Mouse (Mus musculus): ENCODE results near the gene Lmo3. TPM values are rescaled to one million over a fixed set of nuclear protein-coding genes. Genes with fewer than 3 reads are reported as not detected.

Gene Lmo3
- total and polyA plus RNA-seq, 3 experiments, result not detected

DNA sequence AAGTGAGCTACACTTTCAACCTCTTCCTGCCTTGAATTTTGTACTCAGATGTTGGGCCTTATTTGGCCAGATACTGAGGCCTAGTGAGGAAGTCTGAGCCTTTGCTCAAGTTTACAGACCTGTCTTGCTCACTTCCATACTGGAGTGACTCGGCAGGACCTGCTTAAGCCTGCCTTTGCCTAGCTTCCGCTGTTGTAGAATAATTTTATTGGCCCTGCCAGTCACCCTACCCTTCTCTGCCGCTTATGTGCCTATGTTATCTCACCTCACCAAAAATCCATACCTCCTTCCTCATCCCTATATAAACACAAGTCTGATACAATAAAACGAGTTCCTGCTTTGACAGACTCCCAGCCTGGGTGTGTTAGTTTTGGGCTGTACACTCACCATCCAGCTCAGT, 235.2 kb downstream of the Lmo3 start:
- no peak overlapping the region for H3K9ac ChIP-seq (ENCODE audit: insufficient read depth, low read depth)
- H3K79me2 ChIP-seq (replicated peaks; ENCODE audit: control insufficient read depth, extremely low read depth, insufficient read depth, poor library complexity, severe bottlenecking), result no peaks in the 10 kb centered on the region
- no peak overlapping the region for H3K27ac ChIP-seq (ENCODE audit: insufficient read depth, low read depth)
- H3K9me3 ChIP-seq (replicated peaks; ENCODE audit: low read length), result peaks cover 44% of the 10 kb centered on the region
- H3K4me2 ChIP-seq (ENCODE audit: insufficient read depth, low read depth, poor library complexity, severe bottlenecking), result no peak overlapping the region
- no peaks in the 10 kb centered on the region for H3K27me3 ChIP-seq (replicated peaks)
- dilution Hi-C loops (cut with MboI; ENCODE audit: extremely low pct_ligation_motif_present, extremely low pct_unique_long_range_greater_than_20kb, low sequenced_read_pairs), result no loop called here
- TF ChIP-seq MAFK (IDR thresholded peaks at IDR 0.05; ENCODE audit: insufficient replicate concordance, low read length), result no peak
- no peak for TF ChIP-seq MYC (IDR thresholded peaks at IDR 0.05; ENCODE audit: low read depth, low read length)
- TF ChIP-seq JUND (conservative IDR thresholded peaks at IDR 0.05; ENCODE audit: low read depth, low read length), result no peak
- TF ChIP-seq BHLHE40 (IDR thresholded peaks at IDR 0.05; ENCODE audit: low read depth, low read length), result no peak
- TF ChIP-seq PAX5 (IDR thresholded peaks at IDR 0.05; ENCODE audit: low read length), result no peak
- no peak for TF ChIP-seq UBTF (IDR thresholded peaks at IDR 0.05; ENCODE audit: low read depth, low read length)
- no peak for TF ChIP-seq CTCF (conservative IDR thresholded peaks at IDR 0.05 in 1 of 2, IDR thresholded peaks at IDR 0.05 in 1 of 2; ENCODE audit: low read depth in 2 of 2, low read length in 2 of 2)
- TF ChIP-seq ETS1 (conservative IDR thresholded peaks at IDR 0.05; ENCODE audit: low read depth, low read length), result no peak
- no peak for TF ChIP-seq RCOR1 (conservative IDR thresholded peaks at IDR 0.05; ENCODE audit: low read depth, low read length)
- no peak for TF ChIP-seq JUN (IDR thresholded peaks at IDR 0.05; ENCODE audit: insufficient read depth, low read depth, low read length)
- no peak for TF ChIP-seq POLR2AphosphoS2 (IDR thresholded peaks at IDR 0.05; ENCODE audit: low read depth, low read length)
- no peak for TF ChIP-seq USF2 (conservative IDR thresholded peaks at IDR 0.05; ENCODE audit: low read depth, low read length)
- no peak for DNase-seq (ENCODE audit: extremely low read depth)
- in situ Hi-C loops (cut with MboI; ENCODE audit: low pct_ligation_motif_present, low pct_unique_long_range_greater_than_20kb, low sequenced_read_pairs), result no loop called here
- H3K36me3 ChIP-seq (replicated peaks in 1 of 2; ENCODE audit: control insufficient read depth in 1 of 2, insufficient read depth in 1 of 2, low read length in 1 of 2), result no peaks in the 10 kb centered on the region
- no peak overlapping the region for H3K4me3 ChIP-seq (replicated peaks in 1 of 3; ENCODE audit: low read depth in 2 of 3, low read length in 2 of 3, poor library complexity in 1 of 3)
- H3K4me1 ChIP-seq (ENCODE audit: control insufficient read depth in 1 of 2, insufficient read depth in 2 of 2), result no peaks in the 10 kb centered on the region

DNA sequence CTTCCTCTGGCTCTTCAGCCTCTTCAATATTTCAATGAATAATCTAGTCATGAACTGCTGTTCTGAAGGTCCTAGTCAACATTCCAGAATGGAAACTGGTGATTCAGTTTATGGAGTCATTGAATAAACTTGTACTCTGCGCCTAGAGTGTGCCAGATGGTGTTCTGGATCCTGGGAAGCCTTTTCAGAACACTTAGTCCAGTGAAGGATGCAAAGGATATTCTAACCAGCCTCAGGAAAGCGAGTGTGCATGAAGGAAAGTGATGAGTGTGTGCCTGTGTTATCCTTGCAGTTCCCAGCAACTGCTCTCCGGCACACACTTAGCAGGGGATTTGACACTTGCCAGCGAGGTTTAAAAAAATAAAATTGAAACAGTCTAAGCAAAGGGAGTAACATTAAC, 245.9 kb downstream of the Lmo3 start:
- Histone ChIP-seq H3K9me3 (replicated peaks; ENCODE audit: low read length) (peaks cover 34% of the 10 kb centered on the region), H3K4me3 (replicated peaks in 1 of 3; ENCODE audit: low read depth in 2 of 3, low read length in 2 of 3, poor library complexity in 1 of 3) (no peak overlapping the region), H3K27me3 (replicated peaks) (no peaks in the 10 kb centered on the region), H3K27ac (ENCODE audit: insufficient read depth, low read depth) (no peak overlapping the region), H3K4me2 (ENCODE audit: insufficient read depth, low read depth, poor library complexity, severe bottlenecking) (no peak overlapping the region), H3K79me2 (replicated peaks; ENCODE audit: control insufficient read depth, extremely low read depth, insufficient read depth, poor library complexity, severe bottlenecking) (no peaks in the 10 kb centered on the region), H3K9ac (ENCODE audit: insufficient read depth, low read depth) (no peak overlapping the region), H3K4me1 (ENCODE audit: control insufficient read depth in 1 of 2, insufficient read depth in 2 of 2) (no peaks in the 10 kb centered on the region), H3K36me3 (replicated peaks in 1 of 2; ENCODE audit: control insufficient read depth in 1 of 2, insufficient read depth in 1 of 2, low read length in 1 of 2) (no peaks in the 10 kb centered on the region)
- dilution Hi-C loops (cut with MboI; ENCODE audit: extremely low pct_ligation_motif_present, extremely low pct_unique_long_range_greater_than_20kb, low sequenced_read_pairs), result no loop called here
- TF ChIP-seq MYC (IDR thresholded peaks at IDR 0.05; ENCODE audit: low read depth, low read length) (no peak), TCF12 (IDR thresholded peaks at IDR 0.05; ENCODE audit: low read depth, low read length) (no peak), ZKSCAN1 (IDR thresholded peaks at IDR 0.05; ENCODE audit: borderline replicate concordance, low read depth, low read length) (no peak), RAD21 (IDR thresholded peaks at IDR 0.05; ENCODE audit: low read depth, low read length) (no peak)
- in situ Hi-C loops (cut with MboI; ENCODE audit: low pct_ligation_motif_present, low pct_unique_long_range_greater_than_20kb, low sequenced_read_pairs), result no loop called here
- DNase-seq (ENCODE audit: extremely low read depth), result no peak

DNA sequence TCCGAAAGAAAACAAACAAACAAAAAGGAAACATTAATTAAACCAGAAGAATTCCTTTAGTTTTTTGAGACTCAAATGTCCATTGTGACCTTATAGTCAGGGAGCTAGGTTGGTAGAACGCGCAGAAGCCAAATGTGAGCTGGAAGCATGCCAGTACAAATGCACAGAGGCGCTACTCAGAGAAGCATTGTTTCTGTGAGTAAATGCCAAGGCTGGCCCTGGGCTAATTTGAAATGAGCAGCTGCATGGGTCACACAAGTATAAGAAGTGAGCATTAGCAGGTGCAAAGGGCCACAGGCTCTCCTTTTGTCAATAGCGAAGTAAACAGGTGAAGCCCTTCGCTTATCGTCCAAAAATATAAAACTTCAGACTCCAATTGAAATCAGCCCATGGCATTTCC, 247.8 kb downstream of the Lmo3 start:
- Histone ChIP-seq H3K9ac (ENCODE audit: insufficient read depth, low read depth) (no peak overlapping the region), H3K4me1 (ENCODE audit: control insufficient read depth in 1 of 2, insufficient read depth in 2 of 2) (no peaks in the 10 kb centered on the region), H3K27ac (ENCODE audit: insufficient read depth, low read depth) (no peak overlapping the region), H3K4me3 (replicated peaks in 1 of 3; ENCODE audit: low read depth in 2 of 3, low read length in 2 of 3, poor library complexity in 1 of 3) (no peak overlapping the region), H3K9me3 (replicated peaks; ENCODE audit: low read length) (peaks cover 49% of the 10 kb centered on the region), H3K27me3 (replicated peaks) (no peaks in the 10 kb centered on the region), H3K4me2 (ENCODE audit: insufficient read depth, low read depth, poor library complexity, severe bottlenecking) (no peak overlapping the region), H3K36me3 (replicated peaks in 1 of 2; ENCODE audit: control insufficient read depth in 1 of 2, insufficient read depth in 1 of 2, low read length in 1 of 2) (no peaks in the 10 kb centered on the region), H3K79me2 (replicated peaks; ENCODE audit: control insufficient read depth, extremely low read depth, insufficient read depth, poor library complexity, severe bottlenecking) (no peaks in the 10 kb centered on the region)
- in situ Hi-C loops (cut with MboI; ENCODE audit: low pct_ligation_motif_present, low pct_unique_long_range_greater_than_20kb, low sequenced_read_pairs), result no loop called here
- no peak for TF ChIP-seq ELF1 (IDR thresholded peaks at IDR 0.05; ENCODE audit: low read depth, low read length)
- TF ChIP-seq ETS1 (conservative IDR thresholded peaks at IDR 0.05; ENCODE audit: low read depth, low read length), result no peak
- TF ChIP-seq NRF1 (IDR thresholded peaks at IDR 0.05; ENCODE audit: low read depth, low read length), result no peak
- no peak for TF ChIP-seq IRF4 (IDR thresholded peaks at IDR 0.05; ENCODE audit: low read depth, low read length)
- TF ChIP-seq MAX (IDR thresholded peaks at IDR 0.05; ENCODE audit: low read length), result no peak
- TF ChIP-seq EP300 (IDR thresholded peaks at IDR 0.05; ENCODE audit: low read length), result no peak
- no peak for TF ChIP-seq CHD2 (IDR thresholded peaks at IDR 0.05; ENCODE audit: low read length)
- TF ChIP-seq MEF2A (IDR thresholded peaks at IDR 0.05; ENCODE audit: borderline replicate concordance, low read depth, low read length), result no peak
- dilution Hi-C loops (cut with MboI; ENCODE audit: extremely low pct_ligation_motif_present, extremely low pct_unique_long_range_greater_than_20kb, low sequenced_read_pairs), result no loop called here
- DNase-seq (ENCODE audit: extremely low read depth), result no peak
